Mouse (Mus musculus) ES-CJ7 (cell line): Measurements from ENCODE around the gene Pdcd11.
A peak's percentile ranks its signal among the peaks of the same experiment; 100 is the strongest.

Source experiments
- DNase-seq: peaks from one replicate; pipeline ENCODE4 v3.0.0; 2011; ENCODE audit warnings: low read depth, low spot score

The Pdcd11 gene

GRCm38 (mm10) chr19:47168223-47168622, 77.7 kb downstream of the Pdcd11 start:
- DNase-seq = peak; percentile 92

DNA sequence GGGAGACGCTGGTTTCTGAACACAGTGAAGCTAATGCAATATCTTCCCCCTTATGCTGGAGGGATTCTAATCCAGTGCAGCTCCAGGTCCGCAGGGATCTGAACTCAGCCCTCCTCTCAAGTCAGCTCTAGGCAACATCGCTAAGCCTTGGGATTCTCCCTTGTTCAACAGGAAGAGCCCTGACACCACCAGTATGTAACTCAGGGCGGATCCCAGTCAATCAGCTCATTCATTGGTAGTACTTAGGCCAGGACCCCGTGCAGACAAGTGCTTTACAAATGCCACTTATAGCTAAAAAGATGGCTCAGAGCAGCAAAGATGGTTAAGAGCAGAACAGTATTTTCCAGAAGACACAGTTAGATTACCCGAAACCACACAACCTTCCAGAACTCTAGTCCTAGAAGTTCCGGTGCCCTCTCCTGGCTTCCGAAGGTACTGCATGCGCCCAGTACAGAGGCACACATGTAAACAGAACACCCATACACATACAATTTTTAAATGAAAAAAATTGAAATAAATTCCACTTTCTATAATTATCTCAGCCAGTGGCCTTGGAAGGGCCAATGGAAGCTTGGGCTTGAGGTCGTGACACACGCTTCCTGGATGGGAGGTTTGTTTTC, 78.3 kb downstream of the Pdcd11 start:
- peak; percentile 85 for DNase-seq

- peak; percentile 66 for DNase-seq
Observed at GRCm38 (mm10) chr19:47174515-47174914, 83.9 kb downstream of the Pdcd11 start.

DNA sequence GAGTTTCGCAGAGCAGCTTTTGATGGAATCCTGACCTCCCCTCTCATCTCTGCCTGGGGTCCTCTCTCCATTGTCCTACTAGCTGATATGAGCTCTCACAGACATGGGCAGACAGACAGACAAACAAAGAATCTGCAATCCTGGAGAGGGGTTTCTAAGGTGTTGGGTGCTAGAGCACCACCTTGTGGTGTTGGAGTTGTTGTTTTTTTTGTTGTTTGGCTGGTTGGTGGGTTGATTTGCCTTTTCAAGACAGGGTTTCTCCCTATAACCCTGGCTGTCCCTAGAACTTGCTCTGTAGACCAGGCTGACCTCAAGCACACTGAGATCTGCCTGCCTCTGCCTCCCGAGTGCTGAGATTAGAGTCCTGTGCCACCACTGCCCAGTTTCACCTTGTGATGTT, 84.9 kb downstream of the Pdcd11 start:
- DNase-seq = peak; percentile 60

- DNase-seq = no peak
Observed at GRCm38 (mm10) chr19:47176916-47177505, 86.4 kb downstream of the Pdcd11 start.

GRCm38 (mm10) chr19:47178001-47178400, 87.4 kb downstream of the Pdcd11 start:
- peak; percentile 94 for DNase-seq

GRCm38 (mm10) chr19:47178431-47179271, 88.1 kb downstream of the Pdcd11 start, which contains the start of gene Neurl1a:
Neurl1a (plus strand) TSS chr19:47178820.
- DNase-seq = peak; percentile 93

DNA sequence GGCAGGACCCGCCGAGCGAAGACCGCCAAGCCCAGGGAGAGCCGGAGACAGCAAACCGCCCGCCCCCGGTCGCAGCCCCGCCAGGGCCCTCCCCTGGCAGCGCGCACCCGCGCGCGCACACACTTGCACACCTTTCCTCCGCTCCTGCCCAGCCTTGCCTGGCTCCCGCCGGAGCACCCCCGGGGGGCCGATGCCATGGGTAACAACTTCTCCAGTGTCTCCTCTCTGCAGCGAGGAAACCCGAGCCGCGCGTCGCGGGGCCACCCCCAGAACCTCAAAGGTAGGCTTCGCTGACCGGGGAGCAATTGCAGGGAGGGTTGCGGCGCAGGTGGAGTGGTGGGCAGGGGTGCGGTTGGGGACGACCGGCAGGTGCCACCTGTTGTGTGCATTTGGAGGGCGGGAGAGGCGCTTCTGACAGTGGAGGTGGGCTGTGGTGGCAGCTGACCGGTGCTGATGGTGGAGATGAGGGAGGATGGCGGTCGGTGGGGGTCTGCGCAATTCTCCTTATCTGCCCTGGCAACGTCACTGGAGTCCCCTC, 88.8 kb downstream of the Pdcd11 start:
- peak; percentile 46 for DNase-seq

DNA sequence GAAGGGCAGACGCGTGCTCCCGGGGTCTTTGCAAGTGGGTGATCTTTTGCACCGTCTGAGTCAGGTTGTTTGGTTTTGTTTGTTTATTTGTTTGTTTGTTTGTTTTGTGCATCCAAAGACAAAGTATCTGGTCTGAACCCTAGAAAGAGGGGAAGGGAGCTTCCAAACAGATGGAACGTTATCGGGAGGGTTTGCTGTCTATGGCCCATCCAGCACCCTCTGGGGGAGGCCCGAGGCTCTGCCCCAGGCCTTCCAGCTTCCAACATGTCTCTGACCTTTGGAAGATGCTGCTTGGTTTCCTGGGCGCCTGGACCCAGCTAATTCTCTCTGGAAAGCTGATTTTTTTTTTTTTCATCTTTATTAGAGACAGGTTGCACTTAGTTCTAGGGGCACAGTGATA, 89.4 kb downstream of the Pdcd11 start:
- no peak for DNase-seq
